Mouse (Mus musculus) inflammation-experienced regulatory T-cells, adult 16 weeks (primary cell): ENCODE measurements around the gene Gpr6. TPM values are rescaled to one million over a fixed set of nuclear protein-coding genes. Genes with fewer than 3 reads are reported as not detected.

ENCODE experiments used
- polyA plus RNA-seq: library from polyadenylated mRNA; unstranded; fragments of 100-300 nt; shearing (Covaris generic); gene quantifications from one replicate; pipeline ENCODE4 v1.2.1, GENCODE M21; 2017

Gene Gpr6
- polyA plus RNA-seq: not detected

DNA sequence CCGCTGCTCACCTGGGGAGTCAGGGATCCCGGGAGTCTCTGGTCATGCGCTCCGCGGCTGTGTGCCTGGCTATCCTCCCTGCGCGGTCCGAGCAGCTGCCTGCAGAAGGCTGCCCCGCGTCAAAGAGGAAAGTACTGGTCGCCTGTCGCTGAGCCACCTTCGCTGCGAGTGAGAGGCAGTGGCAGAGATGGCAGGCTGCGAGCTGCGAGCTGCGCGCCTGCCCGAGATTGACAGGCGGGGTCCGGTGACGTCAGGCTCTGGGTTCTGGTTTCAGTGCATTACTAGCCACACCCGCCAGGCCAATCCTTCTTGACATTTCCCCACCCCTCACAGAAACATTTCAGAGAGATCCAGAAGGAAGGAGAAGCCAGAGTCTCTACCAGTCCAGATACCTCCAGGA is at the start of gene Gpr6:
Gene Gpr6, minus strand, starts transcription at position 170 of the 400 bp plus-strand sequence.

Other genes with a start within 250 kb of the Gpr6 start
- gene Cdc40, start 189.0 kb downstream of the Gpr6 start, polyA plus RNA-seq: 68.5 TPM
- gene Wasf1, start 188.8 kb downstream of the Gpr6 start, polyA plus RNA-seq: not detected
- 42.0 TPM for gene Fig4, start 231.0 kb upstream of the Gpr6 start, polyA plus RNA-seq
- not detected for gene Ak9, start 231.7 kb upstream of the Gpr6 start, polyA plus RNA-seq